Mouse (Mus musculus) embryonic fibroblast, embryonic 13.5 days (primary cell): Measurements from ENCODE around the gene Svs5. TPM values are rescaled to one million over a fixed set of nuclear protein-coding genes. Genes with fewer than 3 reads are reported as not detected.

Experiments used
- H3K27ac ChIP-seq: 2 replicates; pipeline ENCODE4 v1.5.1; 2012; ENCODE audit warnings: low read length, control low read depth, inconsistent platforms; ENCODE audit not compliant: insufficient read depth
- H3K4me1 ChIP-seq: 2 replicates; pipeline ENCODE4 v1.6.1; 2011; ENCODE audit warnings: low read length; ENCODE audit not compliant: control insufficient read depth, insufficient read depth
- H3K4me3 ChIP-seq: 2 replicates; pipeline ENCODE4 v1.5.1; 2011; ENCODE audit warnings: mild to moderate bottlenecking, control low read depth, low read length; ENCODE audit not compliant: insufficient read depth
- CTCF ChIP-seq: IDR thresholded peaks from 2 replicates; pipeline ENCODE4 v1.5.1; 2011; ENCODE audit warnings: mild to moderate bottlenecking, control low read depth, low read length, moderate library complexity, borderline replicate concordance; ENCODE audit not compliant: insufficient read depth
- POLR2A ChIP-seq: IDR thresholded peaks from 2 replicates; pipeline ENCODE4 v1.6.1; 2011; ENCODE audit warnings: low read depth, mild to moderate bottlenecking, control low read depth, low read length, moderate library complexity
- polyA plus RNA-seq: library from polyadenylated mRNA; stranded (reverse); fragments of >200 nt; gene quantifications from 2 replicates; pipeline ENCODE4 v1.2.4, GENCODE M21; 2011; ENCODE audit warnings: low read depth; ENCODE audit not compliant: missing spikeins, insufficient read length

The Svs5 gene
- polyA plus RNA-seq, 1 experiment: not detected

GRCm38 (mm10) chr2:164373187-164373586 is 40.6 kb downstream of the Svs5 start:
- TF ChIP-seq CTCF (no peak), POLR2A (no peak)
- no peak overlapping the region for H3K27ac ChIP-seq
- H3K4me3 ChIP-seq: no peak overlapping the region

GRCm38 (mm10) chr2:164377478-164378426 is 45.2 kb downstream of the Svs5 start:
- Histone ChIP-seq H3K27ac (no peak overlapping the region), H3K4me1 (no peaks in the 10 kb centered on the region), H3K4me3 (no peak overlapping the region)
- TF ChIP-seq POLR2A (no peak), CTCF (no peak)

More at GRCm38 (mm10) chr2:164373187-164373586, 40.6 kb downstream of the Svs5 start:
- H3K4me1 ChIP-seq: peaks cover 2% of the 10 kb centered on the region; the same call in 1 of the 2 replicates

GRCm38 (mm10) chr2:164381726-164382125 is 49.2 kb downstream of the Svs5 start:
- TF ChIP-seq CTCF (no peak), POLR2A (no peak)
- Histone ChIP-seq H3K27ac (no peak overlapping the region), H3K4me1 (peaks cover 6% of the 10 kb centered on the region), H3K4me3 (no peak overlapping the region)

GRCm38 (mm10) chr2:164382971-164383370 is 50.4 kb downstream of the Svs5 start:
- peaks cover 6% of the 10 kb centered on the region for H3K4me1 ChIP-seq
- no peak overlapping the region for H3K4me3 ChIP-seq
- no peak overlapping the region for H3K27ac ChIP-seq
- TF ChIP-seq POLR2A (no peak), CTCF (no peak)

Other genes with a start within 250 kb of the Svs5 start
- gene Kcns1, start 161.6 kb upstream of the Svs5 start, polyA plus RNA-seq: 0.23 and 1.1 TPM in 2 replicates
- not detected in 2 replicates for gene Wfdc5, start 150.0 kb upstream of the Svs5 start, polyA plus RNA-seq
- gene Wfdc12, start 142.1 kb upstream of the Svs5 start, polyA plus RNA-seq: not detected in 2 replicates
- gene Wfdc15a, start 132.6 kb upstream of the Svs5 start, polyA plus RNA-seq: not detected in 2 replicates
- not detected in 2 replicates for gene Wfdc15b, start 111.1 kb upstream of the Svs5 start, polyA plus RNA-seq
- gene Svs2, start 94.3 kb upstream of the Svs5 start, polyA plus RNA-seq: not detected in 2 replicates
- gene Svs3b, start 76.1 kb upstream of the Svs5 start, polyA plus RNA-seq: not detected in 2 replicates
- gene Svs4, start 54.3 kb upstream of the Svs5 start, polyA plus RNA-seq: not detected in 2 replicates
- gene Svs3a, start 43.5 kb upstream of the Svs5 start, polyA plus RNA-seq: not detected in 2 replicates
- not detected in 2 replicates for gene Svs6, start 16.0 kb upstream of the Svs5 start, polyA plus RNA-seq
- gene Slpi, start 56.4 kb downstream of the Svs5 start, polyA plus RNA-seq: 0.90 TPM in 1 of 2 replicates, not detected in the other
- gene Rbpjl, start 70.4 kb downstream of the Svs5 start, polyA plus RNA-seq: not detected in 2 replicates
- gene Matn4, start 72.4 kb downstream of the Svs5 start, polyA plus RNA-seq: 0.18 and 3.1 TPM in 2 replicates
- gene Sdc4, start 111.1 kb downstream of the Svs5 start, polyA plus RNA-seq: 242 and 248 TPM in 2 replicates
- 23.1 and 23.6 TPM in 2 replicates for gene Sys1, start 124.2 kb downstream of the Svs5 start, polyA plus RNA-seq
- 4.1 and 5.8 TPM in 2 replicates for gene Gm20458, start 128.2 kb downstream of the Svs5 start, polyA plus RNA-seq
- not detected in 2 replicates for gene Trp53tg5, start 141.0 kb downstream of the Svs5 start, polyA plus RNA-seq
- gene Dbndd2, start 153.4 kb downstream of the Svs5 start, polyA plus RNA-seq: 13.8 and 19.0 TPM in 2 replicates
- gene Pigt, start 164.8 kb downstream of the Svs5 start, polyA plus RNA-seq: 59.6 and 66.3 TPM in 2 replicates
- not detected in 2 replicates for gene Wfdc2, start 229.7 kb downstream of the Svs5 start, polyA plus RNA-seq
- gene Spint3, start 240.7 kb downstream of the Svs5 start, polyA plus RNA-seq: not detected in 2 replicates